Mouse (Mus musculus): ENCODE measurements at regions not wholly inside any gene's neighbourhood (a gene's known extent, or its start where the extent isn't known, plus 50 kb on each side); places are given as distances from the start of the nearest gene placed in this dataset.
A peak's percentile ranks its signal among the peaks of the same experiment; 100 is the strongest.

GRCm38 (mm10) chrX:70261360-70261759 is 103.5 kb downstream of the Ids start:
- DNase-seq: no peak

- no peak for DNase-seq
Measured at GRCm38 (mm10) chrX:70216011-70216410, 148.9 kb downstream of the Ids start.

- DNase-seq: no peak
Measured at GRCm38 (mm10) chrX:70184427-70185090, 180.3 kb downstream of the Ids start.

GRCm38 (mm10) chrX:70169737-70170136 is 195.1 kb downstream of the Ids start:
- no peak for DNase-seq

- peak; percentile 10 for DNase-seq
Measured at GRCm38 (mm10) chrX:70161011-70161410, 203.9 kb downstream of the Ids start.
